Mouse (Mus musculus) forelimb bud, embryonic 11.5 days (tissue): ENCODE results near the gene Fkbp3.
"Not testable (repeated sequence)": the region's sequence is repeated elsewhere in the genome, so short reads cannot be mapped to it uniquely, and the experiment has no call there.

ENCODE experiments used
- DNase-seq: peaks from one replicate; pipeline ENCODE4 v3.0.0-alpha.2; 2012; ENCODE audit warnings: low read depth, low spot score

Gene Fkbp3

DNA sequence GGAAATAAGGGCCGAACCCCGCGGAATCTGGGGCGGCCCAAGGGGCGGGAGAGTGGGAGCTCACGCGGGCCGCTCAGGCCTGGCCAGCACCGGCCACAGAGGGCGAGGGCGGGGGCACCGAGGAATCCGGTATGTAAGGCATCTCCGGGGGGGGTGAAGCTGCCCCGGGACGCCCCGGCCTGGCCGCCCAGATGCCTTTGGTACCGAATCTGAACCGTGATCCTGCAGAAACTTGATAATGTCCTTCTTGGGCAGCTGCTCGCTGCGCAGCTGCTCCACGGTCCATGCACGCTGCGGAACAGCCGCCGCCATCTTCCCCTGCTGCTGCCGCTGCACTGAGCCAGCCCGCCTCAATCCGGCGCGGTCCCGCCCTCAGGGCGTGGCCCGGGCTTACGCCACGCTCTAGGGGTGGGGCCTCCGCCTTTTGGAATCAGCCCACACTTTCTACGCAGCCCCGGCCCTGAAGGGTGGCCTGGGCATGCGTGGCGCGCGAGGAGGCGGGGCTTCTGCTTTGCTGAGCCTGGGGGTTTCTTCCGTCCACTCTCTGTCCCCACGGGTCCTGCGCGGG is at the start of gene Fkbp3:
TSS of gene Fkbp3 (minus strand) at position 397 of the 568 bp plus-strand sequence.
- DNase-seq = peak; percentile 98

DNA sequence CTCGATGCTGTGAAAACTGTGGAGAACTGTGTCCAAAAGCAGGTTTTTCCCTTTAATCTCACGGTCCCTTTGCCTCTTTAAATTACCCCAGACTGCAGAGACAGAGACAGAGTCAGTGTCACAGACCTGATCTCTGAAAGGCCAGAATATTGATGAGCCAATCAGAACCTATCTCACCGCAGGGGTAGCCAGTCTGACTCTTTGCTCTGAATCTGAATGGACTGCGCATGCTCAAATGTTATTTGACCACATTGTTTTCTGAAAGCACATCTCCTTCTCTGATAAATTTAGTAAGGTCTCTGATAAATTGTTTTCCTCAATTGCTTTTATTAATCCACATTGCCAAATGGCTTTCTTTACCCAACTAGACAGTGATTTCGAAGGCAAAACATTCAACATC is 45.6 kb upstream of the Fkbp3 start:
- DNase-seq = no peak

DNA sequence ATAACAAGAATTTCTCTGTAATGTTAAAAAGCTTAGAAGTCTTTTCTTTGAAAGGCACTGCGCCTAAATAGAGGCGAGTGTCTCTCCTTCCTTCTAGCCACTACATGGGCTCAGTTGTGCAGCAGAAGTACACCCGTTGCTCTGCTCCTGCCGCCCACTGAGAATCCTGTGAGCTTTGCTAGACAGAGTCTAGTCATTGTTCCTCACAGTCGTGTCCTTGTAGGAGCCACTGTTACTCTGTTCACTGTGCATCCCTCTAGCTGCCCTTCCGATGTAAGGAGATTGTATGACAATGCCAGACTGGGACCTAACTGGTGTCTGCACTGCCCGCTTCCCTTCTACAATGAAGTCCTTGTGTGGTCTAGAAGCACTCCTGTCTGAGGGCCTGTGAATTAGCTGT is 45.2 kb upstream of the Fkbp3 start:
- no peak for DNase-seq

DNA sequence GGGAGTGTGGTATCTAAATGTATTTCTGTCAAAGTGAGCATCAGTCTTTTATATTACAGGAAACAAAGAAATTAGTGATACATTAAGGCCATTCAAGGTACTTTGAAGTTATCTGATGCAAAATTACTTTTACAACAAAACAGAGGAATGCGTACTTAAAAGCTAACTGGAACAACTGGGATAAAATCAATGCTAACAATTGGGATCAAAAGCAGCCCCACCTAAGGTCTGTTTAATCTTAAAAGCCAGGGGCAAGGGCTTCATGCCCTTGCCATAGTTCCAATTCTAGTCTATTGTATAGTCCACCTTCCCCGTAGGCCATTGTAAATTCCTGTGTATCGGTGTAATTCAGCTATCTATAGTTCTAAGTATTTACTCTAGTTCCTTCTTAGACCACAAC is 41.2 kb upstream of the Fkbp3 start:
- DNase-seq = not testable (repeated sequence)

DNA sequence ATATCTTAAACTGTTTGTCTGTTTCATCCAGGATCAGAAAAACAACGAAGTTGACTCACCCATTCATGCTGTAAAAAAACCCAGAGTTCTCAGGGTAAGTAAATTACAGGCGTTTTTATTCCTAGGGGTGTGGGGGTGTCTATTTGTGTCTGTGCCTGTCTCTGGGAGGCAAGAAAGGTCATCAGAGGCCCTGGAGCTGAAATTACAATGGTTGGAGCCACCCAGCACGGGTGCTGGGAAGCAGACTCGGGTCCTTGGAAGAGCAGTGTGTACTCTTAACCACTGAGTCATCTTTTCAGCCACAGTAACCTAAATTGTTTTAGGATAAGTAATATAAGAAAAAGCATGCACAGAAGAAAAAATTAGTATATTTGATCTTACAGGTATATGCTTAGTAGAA is 40.1 kb upstream of the Fkbp3 start:
- no peak for DNase-seq

DNA sequence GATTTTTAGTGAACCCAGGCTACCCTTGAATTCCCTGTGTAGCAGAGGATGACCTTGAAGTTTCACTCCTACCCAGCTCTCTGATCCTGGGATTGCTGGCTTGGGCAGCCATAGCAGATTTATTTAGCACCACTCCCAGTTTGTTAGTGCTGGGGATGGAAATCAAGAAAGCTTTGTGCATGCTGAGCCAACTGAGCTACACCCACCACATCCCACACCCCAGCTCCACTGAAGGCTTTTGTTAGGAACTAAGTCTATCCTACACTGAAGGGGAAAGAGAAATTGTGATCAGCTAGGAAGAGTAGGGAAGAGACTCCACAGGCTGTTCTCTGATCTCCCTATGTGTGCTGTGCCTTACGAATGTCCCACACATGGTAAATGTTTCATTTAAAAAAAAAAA is 39.0 kb upstream of the Fkbp3 start:
- DNase-seq = no peak

DNA sequence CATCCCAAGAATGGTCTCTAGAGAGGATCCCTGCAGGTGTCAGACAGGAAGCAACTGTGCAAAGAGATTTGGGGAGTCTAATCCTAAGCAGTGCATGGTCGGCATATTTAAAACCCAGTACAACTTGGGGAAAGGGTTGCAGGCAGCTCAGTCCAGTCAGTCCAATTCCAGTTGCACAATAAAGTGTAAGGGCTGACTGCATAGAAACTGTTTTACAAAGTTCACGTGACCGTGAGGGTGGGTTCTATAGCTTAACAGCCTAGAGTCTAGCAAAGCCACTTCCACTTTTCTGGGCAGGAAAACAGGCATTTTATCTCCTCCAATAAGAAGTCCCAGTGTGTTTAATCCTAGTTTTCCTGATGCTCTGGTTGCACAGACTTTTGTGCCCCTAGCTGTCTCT is 37.7 kb upstream of the Fkbp3 start:
- DNase-seq = no peak

DNA sequence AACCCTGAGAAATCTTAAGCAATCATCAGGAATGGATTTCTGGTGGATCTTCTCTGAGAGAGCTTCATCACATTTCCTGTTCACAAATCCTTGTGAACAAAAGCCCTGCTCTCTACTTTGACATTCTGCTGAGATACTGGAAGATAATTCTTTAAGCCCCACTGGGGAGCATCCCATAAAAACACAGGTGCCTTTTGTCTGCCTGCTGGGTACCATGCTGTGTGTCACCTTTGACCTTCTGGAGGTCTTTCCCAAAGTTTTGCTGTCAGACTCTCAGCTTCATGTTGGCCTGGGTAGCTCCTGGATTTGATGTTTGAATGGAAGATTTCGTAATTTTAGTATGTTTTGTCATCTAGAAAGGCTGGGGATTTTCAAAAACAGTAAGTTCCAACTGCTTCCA is 34.9 kb upstream of the Fkbp3 start:
- no peak for DNase-seq

DNA sequence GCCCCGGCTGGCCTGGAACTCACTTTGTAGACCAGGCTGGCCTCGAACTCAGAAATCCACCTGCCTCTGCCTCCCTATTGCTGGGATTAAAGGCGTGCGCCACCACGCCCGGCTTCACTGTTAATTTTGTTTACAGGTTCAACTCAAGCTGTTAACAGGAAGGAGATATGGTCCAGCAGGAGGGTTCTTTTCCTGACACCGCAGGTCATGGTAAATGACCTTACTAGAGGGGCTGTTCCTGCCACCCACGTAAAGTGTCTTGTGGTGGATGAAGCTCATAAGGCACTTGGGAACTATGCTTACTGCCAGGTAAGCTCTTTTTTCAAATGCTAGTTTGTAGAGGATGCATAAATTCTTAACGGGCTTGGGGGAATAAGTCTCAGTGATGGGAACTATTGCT is 3.1 kb upstream of the Fkbp3 start:
- DNase-seq = no peak

DNA sequence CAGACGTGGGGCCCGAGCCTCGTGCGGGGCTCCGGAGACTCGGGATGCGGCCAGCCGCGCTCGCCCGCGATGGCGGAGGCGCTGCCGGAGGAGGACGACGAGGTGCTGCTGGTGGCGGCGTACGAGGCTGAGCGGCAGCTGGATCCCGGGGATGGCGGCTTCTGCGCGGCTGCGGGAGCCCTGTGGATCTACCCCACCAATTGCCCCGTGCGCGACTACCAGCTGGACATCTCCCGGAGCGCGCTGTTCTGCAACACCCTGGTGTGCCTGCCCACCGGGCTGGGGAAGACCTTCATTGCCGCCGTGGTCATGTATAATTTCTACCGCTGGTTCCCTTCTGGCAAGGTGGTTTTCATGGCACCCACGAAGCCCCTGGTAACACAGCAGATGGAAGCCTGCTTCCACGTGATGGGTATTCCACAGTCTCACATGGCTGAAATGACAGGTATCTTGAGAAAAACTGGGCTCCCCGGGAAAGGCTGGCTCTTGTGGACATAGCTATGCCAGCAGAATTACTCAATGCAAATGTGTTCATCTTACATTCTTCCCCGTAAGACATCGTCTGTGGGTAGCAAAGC is 2.0 kb upstream of the Fkbp3 start:
- DNase-seq = peak; percentile 4

DNA sequence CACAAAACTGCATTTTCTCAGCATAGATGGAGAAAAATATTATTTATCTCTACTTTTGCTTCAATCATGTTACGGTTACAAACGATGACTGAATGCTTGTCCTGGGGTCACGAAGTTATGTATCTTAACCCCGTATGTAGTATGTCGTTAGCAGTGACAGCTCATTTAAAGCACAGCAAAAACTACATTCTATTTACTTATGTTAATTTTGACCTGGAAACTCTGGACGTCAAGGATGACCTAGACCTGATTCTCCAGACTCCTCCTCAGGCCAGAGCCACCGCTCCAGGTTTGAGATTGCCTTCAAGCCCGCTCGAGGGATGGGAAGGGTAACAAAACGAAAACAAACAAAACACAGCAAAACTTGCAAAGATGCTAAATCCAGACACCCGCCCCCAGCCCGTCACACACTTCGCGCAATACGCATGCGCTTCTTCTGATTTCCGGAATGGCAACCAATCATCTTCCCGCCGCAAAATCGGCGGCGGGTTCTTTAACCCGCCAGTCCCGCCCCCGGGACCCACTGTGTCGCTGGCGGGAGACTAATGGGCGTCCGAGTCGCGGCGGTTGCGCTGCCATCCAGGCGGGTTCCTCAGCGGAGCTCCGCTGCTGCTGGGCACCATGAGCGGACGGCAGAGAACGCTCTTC is 1.4 kb upstream of the Fkbp3 start, which contains the start of gene Fancm:
TSS of gene Fancm (plus strand) at position 519 of the 648 bp plus-strand sequence.
- peak; percentile 93 for DNase-seq

DNA sequence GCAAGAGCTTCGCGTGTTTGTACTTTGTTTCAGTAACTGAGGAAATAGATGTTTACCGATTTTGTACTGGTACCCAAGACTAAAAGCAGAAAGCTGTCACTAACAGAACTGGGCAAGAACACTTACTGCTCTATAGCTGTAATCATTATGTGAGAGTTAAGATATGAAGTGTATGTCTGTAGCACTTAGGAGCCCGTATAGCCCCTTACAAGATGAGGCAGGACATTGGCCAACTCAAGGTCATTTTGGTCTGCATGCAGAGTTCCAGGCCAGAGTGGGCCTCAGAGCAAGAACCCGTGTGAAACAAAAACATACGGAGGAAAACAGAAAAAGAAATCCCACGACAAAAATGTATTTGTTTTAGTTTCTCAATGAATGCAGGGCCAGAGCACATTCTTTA is 844 bp upstream of the Fkbp3 start:
- DNase-seq = no peak

DNA sequence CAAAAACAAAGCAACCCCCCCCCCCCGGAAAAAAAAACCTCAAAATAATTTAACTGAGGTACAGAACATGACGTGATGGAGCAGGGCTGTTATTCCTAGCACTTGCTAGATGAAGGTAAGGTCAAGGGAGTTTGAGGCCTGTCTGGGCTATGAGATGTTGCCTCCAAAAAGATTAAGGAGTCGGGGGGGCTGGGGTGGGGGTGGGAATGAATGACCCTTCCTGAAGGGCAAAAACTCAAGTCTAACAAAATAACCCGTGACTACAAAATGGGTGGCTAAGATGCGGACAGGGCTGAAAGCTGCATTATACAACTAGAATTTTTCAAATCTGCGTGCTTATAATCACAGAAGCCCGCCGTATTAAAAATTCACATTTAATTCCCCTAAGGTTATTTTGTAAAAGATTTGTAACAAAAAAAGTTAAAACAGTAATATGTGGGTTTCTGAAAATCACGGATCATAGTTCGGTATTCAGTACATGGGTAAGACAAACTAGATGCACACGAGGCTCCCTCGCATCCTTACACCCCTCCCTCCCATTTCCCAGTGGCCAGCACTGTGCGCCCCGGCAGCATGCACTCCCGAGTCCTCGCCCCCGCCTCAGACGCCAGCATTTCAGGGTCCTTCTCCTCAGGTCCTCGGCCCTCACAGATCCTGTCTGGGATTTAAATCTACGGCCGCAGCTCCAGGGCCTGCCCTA is 746 bp downstream of the Fkbp3 start:
- DNase-seq = no peak

DNA sequence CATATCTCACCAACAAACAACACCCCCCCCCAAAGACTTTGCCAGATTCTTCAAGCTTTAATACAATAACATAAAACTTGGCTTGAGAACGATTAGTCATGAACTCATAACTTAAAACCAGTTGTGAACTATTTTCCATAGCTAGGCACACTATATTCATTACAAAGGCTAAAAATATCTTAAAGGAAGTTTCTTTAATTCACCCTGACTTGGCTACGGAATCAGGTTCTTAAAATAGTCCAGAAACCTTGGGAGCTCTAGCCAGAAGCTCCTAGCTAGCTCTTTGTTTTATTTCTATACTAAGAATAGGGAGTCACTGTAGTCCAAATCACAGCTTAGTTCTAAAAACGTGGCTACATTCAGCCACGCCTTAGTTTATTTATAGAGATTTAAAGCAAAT is 5.4 kb downstream of the Fkbp3 start:
- DNase-seq = no peak

DNA sequence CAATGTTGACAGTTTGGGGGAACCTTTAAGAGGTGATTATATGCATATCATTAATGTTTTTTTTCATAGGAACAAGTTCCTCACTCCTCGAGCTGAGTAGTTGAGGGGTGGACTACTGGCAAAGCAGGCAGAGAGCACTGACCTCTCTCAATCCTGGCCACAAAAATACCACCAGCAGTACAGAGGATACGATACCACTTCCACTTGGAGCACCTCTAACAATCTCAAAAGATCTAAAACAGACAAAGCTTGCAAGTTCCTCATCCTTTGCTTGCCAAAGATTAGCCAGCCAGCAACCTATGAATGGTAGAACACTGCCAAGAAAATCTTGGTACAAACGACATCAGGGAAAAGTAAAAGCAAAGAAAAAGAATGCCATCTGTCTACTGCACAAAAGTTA is 7.6 kb downstream of the Fkbp3 start:
- no peak for DNase-seq

DNA sequence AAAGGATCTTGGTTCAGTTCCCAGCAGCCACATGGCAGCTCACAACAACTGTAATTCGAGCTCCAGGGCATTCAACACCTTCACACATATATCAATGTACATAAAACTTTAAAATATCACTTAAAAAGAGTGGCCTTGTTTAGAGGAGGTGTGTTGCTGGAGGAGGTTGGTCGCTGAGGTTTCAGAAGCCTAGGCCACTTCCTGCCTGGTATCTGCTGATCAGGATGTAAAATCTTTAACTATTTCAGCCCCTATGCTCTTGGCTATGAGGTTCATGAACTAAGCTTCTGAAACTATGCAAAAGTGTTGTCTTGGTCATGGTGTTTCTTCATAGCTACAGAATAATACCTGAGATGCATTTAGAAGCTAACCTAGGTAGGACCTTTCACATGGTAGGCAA is 8.6 kb downstream of the Fkbp3 start:
- DNase-seq = no peak

DNA sequence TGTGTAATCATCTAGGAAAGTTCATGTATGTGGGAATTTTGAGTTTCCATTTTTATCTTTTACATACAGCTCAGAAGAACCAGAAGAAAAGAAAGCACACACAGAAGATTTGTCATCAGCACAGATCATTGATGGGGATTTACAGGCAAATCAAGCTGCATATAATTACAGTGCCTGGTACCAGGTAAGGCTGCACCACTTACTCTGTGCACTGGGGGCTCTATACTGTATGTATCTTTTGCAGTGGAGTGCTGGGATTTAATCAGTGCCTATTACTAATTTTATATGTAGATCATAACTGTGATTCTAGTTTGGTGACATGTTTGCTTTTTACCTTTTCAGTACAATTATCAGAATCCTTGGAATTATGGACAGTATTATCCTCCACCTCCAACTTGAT is 12.7 kb downstream of the Fkbp3 start:
- DNase-seq = no peak

DNA sequence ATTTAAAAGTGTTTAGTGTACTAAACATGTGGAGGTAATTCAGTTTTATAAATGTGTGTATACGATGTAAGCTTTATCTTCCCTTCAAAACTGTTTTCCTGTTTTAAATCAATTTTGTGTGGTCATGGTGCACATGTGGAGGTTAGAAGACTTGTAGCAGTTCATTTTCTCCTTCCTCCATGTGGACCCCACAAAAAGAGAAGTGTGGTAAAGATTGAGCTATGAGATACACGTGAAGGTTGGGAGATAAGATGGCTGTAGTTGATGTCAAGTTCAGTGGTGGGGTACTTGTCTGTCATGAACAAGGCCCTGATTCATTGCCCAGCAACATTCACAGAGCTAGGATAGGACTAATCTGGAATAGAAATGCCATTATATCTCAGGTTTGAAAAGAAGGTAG is 15.6 kb downstream of the Fkbp3 start:
- DNase-seq = no peak

DNA sequence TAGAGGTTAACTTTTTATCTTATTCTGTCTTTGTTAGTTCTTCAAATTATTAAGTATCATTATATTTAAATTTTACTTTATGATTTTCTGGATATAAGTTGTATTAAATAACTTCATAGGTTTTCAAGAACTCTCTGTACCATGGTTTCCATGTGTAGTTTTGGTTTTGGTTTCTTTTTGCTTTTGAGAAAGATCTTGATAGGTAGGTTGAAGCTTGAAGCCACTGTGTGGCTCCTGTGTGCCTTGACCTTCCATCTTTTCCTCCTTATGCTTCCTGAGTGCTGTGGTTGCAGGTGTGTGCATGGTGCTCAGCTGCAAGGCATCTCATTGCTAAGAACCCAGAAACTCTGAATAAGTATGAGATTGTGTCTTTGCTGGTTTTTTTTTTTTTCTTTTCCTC is 25.0 kb downstream of the Fkbp3 start:
- no peak for DNase-seq

DNA sequence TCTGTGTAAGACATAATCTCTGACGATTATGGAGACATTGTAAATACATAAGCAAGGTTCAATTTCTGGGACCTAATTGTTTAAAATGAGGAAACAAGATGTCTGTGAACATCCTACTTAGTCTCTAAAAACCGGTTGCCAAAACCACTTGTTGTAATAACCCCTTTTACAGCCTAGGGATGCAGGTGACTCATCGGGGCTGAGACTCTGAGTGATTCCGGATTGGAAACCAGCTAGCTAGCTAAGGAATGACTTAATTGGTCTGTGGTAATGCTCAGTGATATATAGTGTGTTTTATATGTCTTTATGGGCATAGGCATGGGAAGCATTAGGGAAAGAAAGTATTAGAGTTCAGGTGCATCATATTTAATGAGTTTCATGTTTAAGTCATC is 36.3 kb downstream of the Fkbp3 start:
- peak; percentile 9 for DNase-seq

DNA sequence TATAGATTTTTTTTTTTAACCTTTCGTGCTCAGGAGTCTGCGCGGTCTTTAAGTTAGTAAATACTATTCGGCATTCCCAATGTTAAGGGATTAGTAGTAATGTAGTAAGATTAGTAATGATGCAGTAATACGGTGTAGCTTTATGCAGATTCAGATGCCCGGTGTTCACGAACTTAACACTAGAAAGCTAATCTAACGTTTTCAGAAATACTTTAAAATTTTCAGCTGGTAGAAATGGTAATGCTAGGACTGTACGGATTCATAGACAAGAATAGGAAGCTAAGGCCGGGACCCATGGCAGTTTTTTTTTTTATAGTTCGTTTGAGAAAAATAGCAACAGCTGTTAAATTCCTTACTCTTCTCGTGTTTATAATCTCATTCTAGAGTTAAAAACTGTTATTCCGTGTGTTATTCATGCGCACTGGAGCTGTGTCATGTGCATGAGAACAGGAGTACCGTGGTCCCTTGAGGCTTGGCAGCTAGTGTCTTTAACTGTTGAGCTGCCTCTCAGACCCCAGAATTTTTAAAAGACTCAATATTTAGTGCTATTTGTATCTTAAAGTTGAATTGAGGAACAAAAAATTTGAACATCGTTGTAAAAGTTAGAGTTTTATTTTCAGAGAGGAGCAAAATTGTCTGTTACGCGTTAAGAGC is 36.8 kb downstream of the Fkbp3 start:
- DNase-seq = no peak

DNA sequence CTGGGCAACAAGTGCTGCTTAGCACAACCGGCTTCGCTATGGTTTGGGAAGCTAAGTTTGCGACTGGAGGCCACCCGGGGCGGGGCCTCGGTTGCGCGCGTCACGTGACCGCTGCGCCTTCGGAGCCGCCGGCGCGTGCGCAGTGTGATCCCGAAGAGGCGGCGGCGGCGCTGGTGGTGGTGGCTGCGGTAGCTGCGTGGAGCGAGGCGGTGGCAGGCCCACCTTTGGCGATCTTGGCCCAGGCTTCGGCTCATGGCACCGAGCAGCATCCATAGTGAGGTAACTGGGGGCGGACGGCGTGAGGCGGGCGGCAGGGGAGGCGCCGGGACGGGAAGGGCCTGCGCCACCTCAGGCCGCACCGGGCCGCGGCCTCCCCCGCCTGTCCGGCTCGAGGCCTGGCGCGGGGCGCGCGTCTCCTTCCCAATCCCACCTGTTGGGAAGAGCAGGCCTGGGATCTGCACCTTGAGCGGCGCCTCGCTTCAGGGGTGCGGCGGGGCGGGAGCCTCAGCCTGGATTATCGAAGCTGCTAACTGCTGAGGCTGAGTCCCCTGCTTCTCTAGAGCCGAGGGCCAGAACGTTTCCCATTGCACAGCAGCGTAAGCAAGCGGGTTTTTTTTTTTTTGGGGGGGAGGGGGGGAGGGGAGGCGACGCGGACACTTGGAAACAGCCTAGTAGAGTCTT is 37.5 kb downstream of the Fkbp3 start, which contains the start of gene Prpf39:
TSS of gene Prpf39 (plus strand) at position 144 of the 681 bp plus-strand sequence.
- DNase-seq = peak; percentile 87
